Mouse (Mus musculus) stomach, postnatal 0 days (tissue): ENCODE data around the gene Kyat1. TPM values are rescaled to one million over a fixed set of nuclear protein-coding genes. Genes with fewer than 3 reads are reported as not detected.

Experiments
- ATAC-seq: fragments of 200-750 bp; cut with Nextera tagmentation; 2 replicates; pipeline ENCODE4 v1.8.0; 2017; ENCODE audit not compliant: low FRiP score, low TSS enrichment
- DNase-seq: peaks from one replicate; pipeline ENCODE4 v3.0.0-alpha.2; 2016; ENCODE audit warnings: low spot score
- H3K27ac ChIP-seq: fragments of 300-500 bp; sonication (generic); replicated peaks from 2 replicates; pipeline ENCODE4 v1.5.1; 2014; ENCODE audit warnings: mild to moderate bottlenecking, control low read depth
- H3K27me3 ChIP-seq: fragments of 300-500 bp; sonication (generic); 2 replicates; pipeline ENCODE4 v1.6.1; 2014; ENCODE audit warnings: low read length; ENCODE audit not compliant: control insufficient read depth, insufficient read depth
- H3K36me3 ChIP-seq: fragments of 300-500 bp; sonication (generic); 2 replicates; pipeline ENCODE4 v1.6.1; 2014; ENCODE audit warnings: low read length, mixed read lengths; ENCODE audit not compliant: control insufficient read depth, insufficient read depth
- H3K4me1 ChIP-seq: fragments of 300-500 bp; sonication (generic); replicated peaks from 2 replicates; pipeline ENCODE4 v1.6.1; 2014; ENCODE audit warnings: antibody characterized with exemption; ENCODE audit not compliant: control insufficient read depth, insufficient read depth
- H3K4me2 ChIP-seq: fragments of 300-500 bp; sonication (generic); replicated peaks from 2 replicates; pipeline ENCODE4 v1.6.1; 2014; ENCODE audit warnings: low read depth, mild to moderate bottlenecking, control low read depth, moderate library complexity
- H3K4me3 ChIP-seq: fragments of 300-500 bp; sonication (generic); 2 replicates; pipeline ENCODE4 v1.5.1; 2014; ENCODE audit warnings: low read depth, low read length, control low read depth
- H3K9ac ChIP-seq: fragments of 300-500 bp; sonication (generic); 2 replicates; pipeline ENCODE4 v1.6.1; 2014; ENCODE audit warnings: mild to moderate bottlenecking, low read length, control low read depth, mixed read lengths
- H3K9me3 ChIP-seq: fragments of 300-500 bp; sonication (generic); 2 replicates; pipeline ENCODE4 v1.6.1; 2016; ENCODE audit warnings: low read length; ENCODE audit not compliant: control insufficient read depth
- CTCF ChIP-seq: IDR thresholded peaks from 2 replicates; pipeline ENCODE4 v1.5.1; 2016; ENCODE audit warnings: antibody characterized with exemption, low read depth, mild to moderate bottlenecking, moderate library complexity
- EP300 ChIP-seq: optimal IDR thresholded peaks from 2 replicates; pipeline ENCODE3; 2016; ENCODE audit warnings: antibody characterized with exemption
- WGBS: fragments of 180-500 bp; shearing (Covaris S2); extraction: QIAGEN DNeasy Blood & Tissue Kit; methylation state at CpG from one replicate; pipeline ENCODE4 v1.1.7; 2014; 5-methylcytosine and 5-hydroxymethylcytosine counted together
- polyA plus RNA-seq: library from polyadenylated mRNA; unstranded; fragments of >200 nt; fragmentation: Nextera tagmentation; extraction: Ambion mirVana; gene quantifications from 2 replicates; pipeline ENCODE4 v1.2.1, GENCODE M21; 2015

Gene Kyat1
- polyA plus RNA-seq, 1 experiment from 2014 or later: 81.2 TPM

DNA sequence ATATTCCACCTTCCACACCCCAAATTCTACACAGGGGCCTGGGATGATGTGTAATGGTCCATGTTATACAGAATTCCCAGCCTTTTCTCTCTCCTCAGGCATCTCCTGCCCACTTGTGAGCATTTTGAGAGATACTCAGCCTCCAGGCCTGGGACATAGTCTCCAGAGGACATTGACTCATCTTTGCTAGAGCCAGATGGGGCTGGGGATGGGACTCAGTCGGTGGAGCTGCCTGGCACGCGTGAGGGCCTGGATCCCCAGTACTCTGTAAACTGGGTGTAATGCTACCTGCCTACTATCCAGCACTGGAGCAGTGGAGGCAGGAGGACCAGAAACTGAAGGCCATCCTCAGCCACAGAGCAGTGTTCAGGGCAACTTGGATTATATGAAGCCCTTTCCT lies 43.5 kb upstream of the Kyat1 start:
- H3K9ac ChIP-seq: peak overlapping the region; percentile 35
- no peaks in the 10 kb centered on the region for H3K27me3 ChIP-seq
- peaks cover 3% of the 10 kb centered on the region; the same call in 1 of the 2 replicates for H3K4me1 ChIP-seq
- DNase-seq (no peak), ATAC-seq (no peak)
- no peak overlapping the region for H3K4me3 ChIP-seq
- no peak for TF ChIP-seq EP300
- TF ChIP-seq CTCF: no peak
- H3K4me2 ChIP-seq: no peak overlapping the region
- H3K27ac ChIP-seq: no peak overlapping the region
- WGBS: 95% methylated on average over 3 of the region's 3 CpGs
- no peaks in the 10 kb centered on the region for H3K9me3 ChIP-seq
- 0 out of 2 replicates have a peak, but pooled peaks cover 4% of the 10 kb centered on the region for H3K36me3 ChIP-seq

DNA sequence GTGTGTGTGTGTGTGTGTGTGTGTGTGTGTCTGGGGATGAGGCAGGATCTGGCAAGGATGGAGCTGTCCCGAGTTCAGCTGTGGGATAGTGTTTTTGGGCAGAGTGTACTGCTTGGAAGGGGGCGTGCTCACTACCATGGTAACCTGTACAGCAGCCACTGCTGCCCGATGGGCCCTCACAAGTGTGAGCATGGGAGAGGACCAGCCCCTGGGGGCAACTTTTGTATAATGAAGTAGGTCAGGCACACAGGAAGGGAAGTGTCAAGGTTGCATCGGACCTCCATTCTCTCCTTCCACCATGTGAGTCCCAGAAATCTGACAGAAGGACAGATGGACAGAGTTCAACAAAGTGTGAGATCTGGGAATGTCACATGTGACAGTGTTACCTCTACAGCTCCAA lies 42.0 kb upstream of the Kyat1 start:
- 58% methylated on average over 4 of the region's 4 CpGs for WGBS
- Histone ChIP-seq H3K9ac (no peak overlapping the region), H3K36me3 (0 out of 2 replicates have a peak, but pooled peaks cover 6% of the 10 kb centered on the region), H3K4me1 (peaks cover 5% of the 10 kb centered on the region), H3K27ac (no peak overlapping the region), H3K27me3 (no peaks in the 10 kb centered on the region), H3K4me3 (no peak overlapping the region), H3K4me2 (no peak overlapping the region), H3K9me3 (no peaks in the 10 kb centered on the region)
- no peak for ATAC-seq
- DNase-seq: no peak
- TF ChIP-seq CTCF (no peak), EP300 (no peak)

DNA sequence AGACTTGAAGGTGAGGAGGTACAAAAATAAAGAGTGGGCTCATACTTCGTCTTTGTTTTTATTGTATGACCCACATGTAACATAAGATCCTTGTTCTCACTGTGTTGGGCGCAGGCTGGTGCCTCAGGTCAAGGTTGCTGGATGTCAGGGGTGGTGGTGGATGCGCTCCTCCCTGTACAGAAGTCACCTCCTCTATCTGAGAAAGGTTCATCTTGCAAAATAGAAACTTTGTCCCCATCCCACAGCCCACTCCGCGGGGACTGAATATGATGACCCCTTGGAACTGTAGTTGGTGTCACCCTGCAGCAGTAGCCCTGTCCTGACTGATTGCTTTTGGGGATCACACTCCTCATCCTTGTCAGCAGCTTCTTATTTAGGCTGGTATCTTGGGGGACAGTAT lies 41.4 kb upstream of the Kyat1 start:
- Histone ChIP-seq H3K27me3 (no peaks in the 10 kb centered on the region), H3K4me3 (no peak overlapping the region), H3K27ac (no peak overlapping the region), H3K9ac (no peak overlapping the region), H3K4me2 (no peak overlapping the region), H3K4me1 (peaks cover 4% of the 10 kb centered on the region), H3K9me3 (no peaks in the 10 kb centered on the region), H3K36me3 (0 out of 2 replicates have a peak, but pooled peaks cover 6% of the 10 kb centered on the region)
- no peak for DNase-seq
- TF ChIP-seq EP300 (no peak), CTCF (no peak)
- WGBS: 91% methylated on average over 5 of the region's 5 CpGs
- ATAC-seq: no peak

DNA sequence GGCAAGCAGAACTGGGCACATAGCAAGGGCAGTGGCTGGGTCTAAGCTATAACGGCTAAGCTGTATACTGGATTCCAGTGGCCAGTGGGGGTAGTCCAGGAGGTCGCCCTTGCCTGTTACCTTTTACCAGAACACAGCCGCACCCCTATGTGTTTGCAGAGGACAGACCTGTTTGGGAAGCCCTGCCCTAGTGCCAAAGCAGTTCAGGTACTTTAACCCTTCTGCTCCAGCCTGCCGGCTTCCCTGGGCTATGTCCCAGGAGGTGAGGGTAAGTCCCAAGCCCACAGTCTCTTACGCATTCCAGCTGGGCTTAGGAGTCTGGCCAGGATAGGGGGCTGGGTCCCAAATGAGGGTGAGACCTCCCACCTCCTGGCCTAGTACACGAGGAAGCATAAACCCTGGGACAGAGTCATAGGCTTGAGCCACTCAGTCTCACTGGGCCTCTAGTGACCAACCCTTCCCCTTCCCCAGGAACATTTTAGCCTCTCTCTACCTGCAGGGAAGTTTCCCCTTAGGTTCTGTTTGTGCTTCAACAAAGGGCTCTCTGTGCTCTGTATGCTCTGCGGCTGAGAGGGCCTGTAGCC lies 39.0 kb upstream of the Kyat1 start:
- Histone ChIP-seq H3K27me3 (no peaks in the 10 kb centered on the region), H3K9ac (peak overlapping the region; percentile 31; the same call in 1 of the 2 replicates), H3K27ac (peak overlapping the region; percentile 87), H3K4me2 (no peak overlapping the region; the same call in 1 of the 2 replicates), H3K36me3 (peaks cover 16% of the 10 kb centered on the region; the same call in 1 of the 2 replicates), H3K9me3 (no peaks in the 10 kb centered on the region), H3K4me3 (no peak overlapping the region), H3K4me1 (peaks cover 2% of the 10 kb centered on the region)
- peak; percentile 65 for DNase-seq
- peak; percentile 64 for ATAC-seq
- 46% methylated on average over 7 of the region's 7 CpGs for WGBS
- TF ChIP-seq CTCF (no peak), EP300 (no peak)

DNA sequence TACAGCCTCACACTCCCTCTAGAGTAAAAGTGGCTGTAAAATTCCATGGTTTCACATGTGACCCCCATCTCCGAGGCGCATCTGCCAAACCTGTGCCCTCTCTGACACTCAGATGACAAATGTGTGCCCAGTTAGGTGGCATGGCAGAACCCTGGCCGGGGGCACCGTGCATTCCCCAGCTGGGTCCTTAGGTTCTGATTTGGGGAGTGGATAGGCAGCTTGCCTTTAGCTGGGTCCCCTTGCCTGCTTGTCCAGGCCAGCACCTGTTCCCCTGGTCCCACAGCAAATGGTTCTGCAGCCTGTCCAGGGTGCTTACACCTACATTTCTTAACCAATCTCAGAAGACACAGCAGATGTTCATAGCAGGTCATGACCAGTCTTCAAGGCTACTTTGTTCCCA lies 37.7 kb upstream of the Kyat1 start:
- Histone ChIP-seq H3K4me2 (no peak overlapping the region), H3K9me3 (no peaks in the 10 kb centered on the region), H3K4me1 (peaks cover 8% of the 10 kb centered on the region), H3K36me3 (peaks cover 12% of the 10 kb centered on the region; the same call in 1 of the 2 replicates), H3K4me3 (no peak overlapping the region), H3K27ac (peak overlapping the region; percentile 81), H3K27me3 (no peaks in the 10 kb centered on the region), H3K9ac (0 out of 2 replicates have a peak overlapping the region, but pooled peaks have one; percentile 4)
- ATAC-seq: no peak
- DNase-seq: no peak
- WGBS: 87% methylated on average over 4 of the region's 4 CpGs
- no peak for TF ChIP-seq CTCF
- no peak for TF ChIP-seq EP300

DNA sequence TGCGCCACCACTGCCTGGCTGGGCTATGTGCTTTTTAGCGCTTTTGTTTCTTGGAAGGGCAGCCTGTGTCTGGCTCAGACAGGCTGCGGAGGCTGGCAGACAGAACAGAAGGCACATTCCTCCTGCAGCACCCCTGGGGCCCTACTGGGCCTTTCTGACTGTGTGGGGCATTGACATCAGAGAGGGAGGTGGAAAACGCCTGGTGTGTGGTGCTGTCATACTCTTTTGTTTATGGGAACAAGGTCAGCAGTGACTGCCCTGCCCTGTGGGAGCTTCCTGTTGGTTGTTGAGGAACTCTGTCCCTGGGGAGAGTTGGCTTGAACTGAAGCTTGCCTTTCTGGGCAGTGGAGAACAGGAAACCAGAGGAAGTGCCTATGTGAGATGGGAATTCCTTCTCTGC lies 36.9 kb upstream of the Kyat1 start:
- 37% methylated on average over 4 of the region's 4 CpGs for WGBS
- DNase-seq (peak; percentile 59), ATAC-seq (peak; percentile 59)
- H3K36me3 ChIP-seq: peaks cover 12% of the 10 kb centered on the region; the same call in 1 of the 2 replicates
- no peak overlapping the region for H3K9ac ChIP-seq
- H3K27ac ChIP-seq: peak overlapping the region; percentile 81
- no peaks in the 10 kb centered on the region for H3K27me3 ChIP-seq
- no peak overlapping the region for H3K4me2 ChIP-seq
- TF ChIP-seq CTCF (no peak), EP300 (no peak)
- H3K4me3 ChIP-seq: no peak overlapping the region
- H3K4me1 ChIP-seq: peaks cover 8% of the 10 kb centered on the region
- no peaks in the 10 kb centered on the region for H3K9me3 ChIP-seq
